Mouse (Mus musculus): ENCODE data around the gene Fbxo21.

Fbxo21 gene

GRCm38 (mm10) chr5:118048412-118048811 is 71.9 kb downstream of the Fbxo21 start:
- DNase-seq: no peak

GRCm38 (mm10) chr5:118048928-118049327 is 72.4 kb downstream of the Fbxo21 start:
- no peak for DNase-seq

GRCm38 (mm10) chr5:118050743-118051142 is 74.2 kb downstream of the Fbxo21 start:
- no peak for DNase-seq

- no peak for DNase-seq
These were observed 75.6 kb downstream of the Fbxo21 start for GRCm38 (mm10) chr5:118051981-118052662.

- DNase-seq: no peak
These were observed 76.7 kb downstream of the Fbxo21 start for GRCm38 (mm10) chr5:118053205-118053604.

- no peak for DNase-seq
These were observed 81.1 kb downstream of the Fbxo21 start for GRCm38 (mm10) chr5:118057508-118058111.

- no peak for DNase-seq
These were observed 82.3 kb downstream of the Fbxo21 start for GRCm38 (mm10) chr5:118058858-118059257.

GRCm38 (mm10) chr5:118059646-118060045 is 83.1 kb downstream of the Fbxo21 start:
- DNase-seq: no peak
